Mouse (Mus musculus): Measurements from ENCODE around the gene Usp45. TPM values are rescaled to one million over a fixed set of nuclear protein-coding genes. Genes with fewer than 3 reads are reported as not detected.

Gene Usp45
- total and polyA plus RNA-seq, 2 experiments = 1.7 to 11.8 TPM

DNA sequence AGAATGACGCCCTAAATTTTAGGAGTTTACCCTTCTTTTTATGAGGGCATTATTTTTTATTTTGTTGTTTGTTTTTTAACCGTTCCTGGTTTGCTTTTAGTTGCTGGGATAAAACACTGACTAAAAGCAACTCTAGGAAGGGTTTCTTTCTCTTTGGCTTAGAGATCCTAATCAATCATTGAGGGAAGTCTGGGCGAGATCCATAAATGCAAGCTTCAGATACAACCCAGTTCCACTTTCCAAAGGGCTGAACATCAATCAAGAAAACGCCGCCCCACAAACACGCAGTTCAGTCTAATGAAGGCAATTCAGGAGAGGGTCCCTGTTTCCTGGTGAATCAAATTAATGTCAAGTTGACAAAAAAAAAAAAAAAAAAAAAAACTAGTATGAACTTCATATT lies 111.8 kb downstream of the Usp45 start:
- H3K9ac ChIP-seq (ENCODE audit: low read depth, low read length) = no peak overlapping the region

DNA sequence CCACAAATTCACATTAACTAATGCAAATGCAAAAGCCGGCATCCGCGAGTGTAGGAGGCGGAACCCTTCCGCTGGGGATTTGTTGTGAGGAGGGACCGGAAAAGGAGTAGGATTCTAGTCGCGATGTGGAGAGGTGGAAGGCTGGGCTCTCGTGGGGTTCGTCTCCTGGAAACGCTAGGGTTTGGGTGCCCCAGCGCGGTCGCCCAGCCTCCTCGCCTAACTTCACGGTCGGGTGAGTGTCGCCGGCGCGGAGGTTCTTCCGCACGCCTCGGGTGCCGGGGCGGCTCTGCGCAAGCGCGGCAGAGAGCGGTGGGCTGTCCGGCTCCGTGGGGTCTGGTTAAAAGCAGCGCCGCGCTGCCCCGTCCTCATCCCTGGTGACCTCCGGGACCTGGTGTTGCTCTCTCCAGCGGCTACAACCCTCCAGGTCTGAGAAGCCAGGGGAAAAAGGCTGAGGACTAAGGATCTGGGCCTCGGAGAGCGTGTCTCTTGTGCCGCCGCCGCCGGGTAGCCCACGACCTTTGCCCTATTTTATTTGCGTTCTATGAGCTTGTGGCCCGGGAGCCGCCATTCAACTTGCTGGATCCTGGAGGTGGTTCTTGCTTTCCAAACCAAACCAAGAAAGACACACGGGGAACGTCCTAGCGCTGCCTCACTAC lies 112.7 kb downstream of the Usp45 start, which contains the start of gene Coq3:
Gene Coq3, plus strand, starts transcription at position 109 of the 656 bp plus-strand sequence.
- H3K4me1 ChIP-seq (ENCODE audit: control insufficient read depth, insufficient read depth, low read length) = peaks cover 2% of the 10 kb centered on the region; the same call in 1 of the 2 replicates
- H3K4me3 ChIP-seq (ENCODE audit: insufficient read depth, low read depth, low read length) = peak within 1 kb of the TSS; percentile 94
- TF ChIP-seq CTCF (IDR thresholded peaks at IDR 0.05; ENCODE audit: low read depth, low read length) (no peak), POLR2A (IDR thresholded peaks at IDR 0.05; ENCODE audit: extremely low read depth, insufficient read depth, low read length) (0 out of 2 replicates have a peak, but pooled peaks have one; percentile 54)
- H3K27me3 ChIP-seq (ENCODE audit: control insufficient read depth, insufficient read depth, low read length) = no peaks in the 10 kb centered on the region
- H3K36me3 ChIP-seq (ENCODE audit: control insufficient read depth, insufficient read depth, low read length) = peaks cover 8% of the 10 kb centered on the region
- peak within 1 kb of the TSS; percentile 98 for H3K27ac ChIP-seq (replicated peaks; ENCODE audit: insufficient read depth, low read depth, low read length)
- peak within 1 kb of the TSS; percentile 91 for H3K9ac ChIP-seq (ENCODE audit: low read depth, low read length)
- H3K79me2 ChIP-seq (ENCODE audit: control insufficient read depth, insufficient read depth, low read length) = peaks cover 5% of the 10 kb centered on the region; the same call in 1 of the 2 replicates
- peak; percentile 79 for DNase-seq (ENCODE audit: extremely low read depth, low read depth, low spot score)
- under 1% methylated on average over 51 of the region's 51 CpGs for WGBS

More for the DNA sequence above, 111.8 kb downstream of the Usp45 start:
- H3K4me3 ChIP-seq (ENCODE audit: insufficient read depth, low read depth, low read length) = no peak overlapping the region
- H3K36me3 ChIP-seq (ENCODE audit: control insufficient read depth, insufficient read depth, low read length) = peaks cover 15% of the 10 kb centered on the region
- 9% methylated on average over 6 of the region's 6 CpGs for WGBS
- peaks cover 2% of the 10 kb centered on the region; the same call in 1 of the 2 replicates for H3K4me1 ChIP-seq (ENCODE audit: control insufficient read depth, insufficient read depth, low read length)
- no peaks in the 10 kb centered on the region for H3K27me3 ChIP-seq (ENCODE audit: control insufficient read depth, insufficient read depth, low read length)
- H3K27ac ChIP-seq (replicated peaks; ENCODE audit: insufficient read depth, low read depth, low read length) = no peak overlapping the region
- peak; percentile 68 for DNase-seq (ENCODE audit: extremely low read depth, low read depth, low spot score)
- TF ChIP-seq CTCF (IDR thresholded peaks at IDR 0.05; ENCODE audit: low read depth, low read length) (no peak), POLR2A (IDR thresholded peaks at IDR 0.05; ENCODE audit: extremely low read depth, insufficient read depth, low read length) (no peak)
- H3K79me2 ChIP-seq (ENCODE audit: control insufficient read depth, insufficient read depth, low read length) = peaks cover 5% of the 10 kb centered on the region; the same call in 1 of the 2 replicates

- TF ChIP-seq CTCF (IDR thresholded peaks at IDR 0.05; ENCODE audit: low read depth, low read length) = no peak
- TF ChIP-seq POLR2A (IDR thresholded peaks at IDR 0.05; ENCODE audit: extremely low read depth, insufficient read depth, low read length) = no peak
- no peak overlapping the region for H3K4me3 ChIP-seq (ENCODE audit: insufficient read depth, low read depth, low read length)
- peaks cover 2% of the 10 kb centered on the region; the same call in 1 of the 2 replicates for H3K36me3 ChIP-seq (ENCODE audit: control insufficient read depth, insufficient read depth, low read length)
- peaks cover 5% of the 10 kb centered on the region; the same call in 1 of the 2 replicates for H3K79me2 ChIP-seq (ENCODE audit: control insufficient read depth, insufficient read depth, low read length)
- WGBS = 93% methylated on average over 6 of the region's 6 CpGs
- H3K27me3 ChIP-seq (ENCODE audit: control insufficient read depth, insufficient read depth, low read length) = no peaks in the 10 kb centered on the region
- H3K27ac ChIP-seq (replicated peaks; ENCODE audit: insufficient read depth, low read depth, low read length) = no peak overlapping the region
- peaks cover 2% of the 10 kb centered on the region; the same call in 1 of the 2 replicates for H3K4me1 ChIP-seq (ENCODE audit: control insufficient read depth, insufficient read depth, low read length)
- no peak for DNase-seq (ENCODE audit: extremely low read depth, low read depth, low spot score)
- no peak overlapping the region for H3K9ac ChIP-seq (ENCODE audit: low read depth, low read length)
Measured at GRCm38 (mm10) chr4:21882806-21883205, 115.8 kb downstream of the Usp45 start.

GRCm38 (mm10) chr4:21885831-21886230 lies 118.9 kb downstream of the Usp45 start:
- Histone ChIP-seq H3K27ac (replicated peaks; ENCODE audit: insufficient read depth, low read depth, low read length) (no peak overlapping the region), H3K36me3 (ENCODE audit: control insufficient read depth, insufficient read depth, low read length) (peaks cover 2% of the 10 kb centered on the region; the same call in 1 of the 2 replicates), H3K4me1 (ENCODE audit: control insufficient read depth, insufficient read depth, low read length) (no peaks in the 10 kb centered on the region; the same call in 1 of the 2 replicates), H3K27me3 (ENCODE audit: control insufficient read depth, insufficient read depth, low read length) (no peaks in the 10 kb centered on the region), H3K9ac (ENCODE audit: low read depth, low read length) (no peak overlapping the region), H3K4me3 (ENCODE audit: insufficient read depth, low read depth, low read length) (no peak overlapping the region), H3K79me2 (ENCODE audit: control insufficient read depth, insufficient read depth, low read length) (peaks cover 8% of the 10 kb centered on the region; the same call in 1 of the 2 replicates)
- 89% methylated on average over 8 of the region's 8 CpGs for WGBS
- TF ChIP-seq POLR2A (IDR thresholded peaks at IDR 0.05; ENCODE audit: extremely low read depth, insufficient read depth, low read length) (no peak), CTCF (IDR thresholded peaks at IDR 0.05; ENCODE audit: low read depth, low read length) (no peak)
- DNase-seq (ENCODE audit: extremely low read depth, low read depth, low spot score) = no peak

Other genes with a start within 250 kb of the Usp45 start
- not detected in 2 replicates for gene Prdm13, start 81.2 kb upstream of the Usp45 start, total RNA-seq (2014; rRNA removed)
- not detected in 2 replicates for gene Prdm13, start 81.2 kb upstream of the Usp45 start, polyA plus RNA-seq (2012; rRNA removed)
- 15.9 and 19.0 TPM in 2 replicates for gene Ccnc, start 39.5 kb upstream of the Usp45 start, total RNA-seq (2014; rRNA removed)
- gene Ccnc, start 39.5 kb upstream of the Usp45 start, polyA plus RNA-seq (2012; rRNA removed) = 4.4 and 6.0 TPM in 2 replicates
- gene Tstd3, start 56 bp downstream of the Usp45 start, total RNA-seq (2014; rRNA removed) = 23.7 and 32.0 TPM in 2 replicates
- gene Tstd3, start 56 bp downstream of the Usp45 start, polyA plus RNA-seq (2012; rRNA removed) = 5.4 and 8.3 TPM in 2 replicates
- 63.4 and 74.4 TPM in 2 replicates for gene Pnisr, start 80.4 kb downstream of the Usp45 start, total RNA-seq (2014; rRNA removed)
- 13.9 and 23.4 TPM in 2 replicates for gene Pnisr, start 80.4 kb downstream of the Usp45 start, polyA plus RNA-seq (2012; rRNA removed)
- 13.0 and 17.9 TPM in 2 replicates for gene Coq3, start 112.5 kb downstream of the Usp45 start, total RNA-seq (2014; rRNA removed)
- 3.6 and 4.1 TPM in 2 replicates for gene Coq3, start 112.5 kb downstream of the Usp45 start, polyA plus RNA-seq (2012; rRNA removed)
- 0.07 and 0.09 TPM in 2 replicates for gene Faxc, start 164.2 kb downstream of the Usp45 start, total RNA-seq (2014; rRNA removed)
- 0.02 TPM in 1 of 2 replicates, not detected in the other for gene Faxc, start 164.2 kb downstream of the Usp45 start, polyA plus RNA-seq (2012; rRNA removed)